Mouse (Mus musculus) midbrain, embryonic 14.5 days (tissue): Measurements from ENCODE around the gene Stk26. TPM values are rescaled to one million over a fixed set of nuclear protein-coding genes. Genes with fewer than 3 reads are reported as not detected.

ENCODE experiments used
- ATAC-seq: fragments of 200-750 bp; cut with Nextera tagmentation; 2 replicates; pipeline ENCODE4 v1.8.0; 2017; ENCODE audit warnings: moderate number of reproducible peaks, moderate library complexity; ENCODE audit not compliant: low FRiP score, low TSS enrichment
- DNase-seq: peaks from one replicate; pipeline ENCODE4 v3.0.0-alpha.2; 2015
- H3K27ac ChIP-seq: fragments of 300-500 bp; sonication (generic); replicated peaks from 2 replicates; pipeline ENCODE4 v1.5.1; 2014; ENCODE audit warnings: mild to moderate bottlenecking, low read depth, low read length, moderate library complexity
- H3K27me3 ChIP-seq: fragments of 300-500 bp; sonication (generic); 2 replicates; pipeline ENCODE4 v1.6.1; 2014; ENCODE audit warnings: low read length, control low read depth, mixed read lengths; ENCODE audit not compliant: control insufficient read depth, insufficient read depth
- H3K36me3 ChIP-seq: fragments of 300-500 bp; sonication (generic); 2 replicates; pipeline ENCODE4 v1.6.1; 2014; ENCODE audit warnings: low read length, control low read depth; ENCODE audit not compliant: control insufficient read depth, insufficient read depth
- H3K4me1 ChIP-seq: fragments of 300-500 bp; sonication (generic); 2 replicates; pipeline ENCODE4 v1.6.1; 2014; ENCODE audit warnings: mild to moderate bottlenecking, antibody characterized with exemption, low read length, control low read depth; ENCODE audit not compliant: control insufficient read depth, insufficient read depth
- H3K4me2 ChIP-seq: fragments of 300-500 bp; sonication (generic); 2 replicates; pipeline ENCODE4 v1.6.1; 2014; ENCODE audit warnings: mild to moderate bottlenecking, low read length, moderate library complexity
- H3K4me3 ChIP-seq: fragments of 300-500 bp; sonication (generic); replicated peaks from 2 replicates; pipeline ENCODE4 v1.5.1; 2014; ENCODE audit warnings: low read depth, low read length
- H3K9ac ChIP-seq: fragments of 300-500 bp; sonication (generic); replicated peaks from 2 replicates; pipeline ENCODE4 v1.6.1; 2014; ENCODE audit warnings: mild to moderate bottlenecking, low read length, moderate library complexity
- H3K9me3 ChIP-seq: fragments of 300-500 bp; sonication (generic); 2 replicates; pipeline ENCODE4 v1.6.1; 2016; ENCODE audit warnings: low read length, control low read depth, mixed read lengths; ENCODE audit not compliant: control insufficient read depth
- WGBS: fragments of 180-500 bp; shearing (Covaris S2); extraction: QIAGEN DNeasy Blood & Tissue Kit; methylation state at CpG from one replicate; pipeline ENCODE4 v1.1.7; 2014; 5-methylcytosine and 5-hydroxymethylcytosine counted together
- polyA plus RNA-seq: library from polyadenylated mRNA; unstranded; fragments of >200 nt; fragmentation: Nextera tagmentation; extraction: Ambion mirVana; gene quantifications from 2 replicates; pipeline ENCODE4 v1.2.1, GENCODE M21; 2014

The Stk26 gene
- 0.17 and 0.30 TPM in 2 replicates for polyA plus RNA-seq

- H3K9ac ChIP-seq = no peak within 1 kb of the TSS; the same call in 1 of the 2 replicates
- ATAC-seq (peak; percentile 63; the same call in 1 of the 2 replicates), DNase-seq (peak; percentile 51)
- H3K9me3 ChIP-seq = no peaks in the 10 kb centered on the region
- 26% methylated on average over 31 of the region's 31 CpGs for WGBS
- peaks cover 7% of the 10 kb centered on the region for H3K27me3 ChIP-seq
- no peaks in the 10 kb centered on the region for H3K36me3 ChIP-seq
- peak within 1 kb of the TSS; percentile 40 for H3K4me3 ChIP-seq
- H3K27ac ChIP-seq = no peak within 1 kb of the TSS
- peak within 1 kb of the TSS; percentile 78 for H3K4me2 ChIP-seq
- H3K4me1 ChIP-seq = no peaks in the 10 kb centered on the region
Measured at GRCm38 (mm10) chrX:50840847-50841560, at the start of gene Stk26. Gene Stk26 (plus strand): TSS chrX:50841047.

- Histone ChIP-seq H3K36me3 (no peaks in the 10 kb centered on the region), H3K27ac (no peak overlapping the region), H3K27me3 (no peaks in the 10 kb centered on the region), H3K9me3 (no peaks in the 10 kb centered on the region), H3K4me1 (no peaks in the 10 kb centered on the region), H3K4me3 (no peak overlapping the region), H3K4me2 (no peak overlapping the region), H3K9ac (no peak overlapping the region)
- DNase-seq (no peak), ATAC-seq (no peak; the same call in 1 of the 2 replicates)
- 53% methylated on average over 4 of the region's 4 CpGs for WGBS
Measured at GRCm38 (mm10) chrX:50793005-50793680, 47.7 kb upstream of the Stk26 start.

GRCm38 (mm10) chrX:50797798-50798197 lies 43.0 kb upstream of the Stk26 start:
- H3K4me1 ChIP-seq = no peaks in the 10 kb centered on the region
- H3K9me3 ChIP-seq = no peaks in the 10 kb centered on the region
- DNase-seq (peak; percentile 43), ATAC-seq (peak; percentile 63)
- no peak overlapping the region for H3K4me2 ChIP-seq
- H3K36me3 ChIP-seq = no peaks in the 10 kb centered on the region
- 56% methylated on average over 1 of the region's 1 CpGs for WGBS
- no peak overlapping the region for H3K4me3 ChIP-seq
- H3K27me3 ChIP-seq = no peaks in the 10 kb centered on the region
- H3K27ac ChIP-seq = no peak overlapping the region
- H3K9ac ChIP-seq = no peak overlapping the region

GRCm38 (mm10) chrX:50798571-50798970 lies 42.3 kb upstream of the Stk26 start:
- H3K27ac ChIP-seq = no peak overlapping the region
- DNase-seq (peak; percentile 25), ATAC-seq (no peak)
- no peaks in the 10 kb centered on the region for H3K9me3 ChIP-seq
- no peaks in the 10 kb centered on the region for H3K4me1 ChIP-seq
- H3K9ac ChIP-seq = no peak overlapping the region
- peak overlapping the region; percentile 13; the same call in 1 of the 2 replicates for H3K4me2 ChIP-seq
- WGBS = 23% methylated on average over 10 of the region's 10 CpGs
- no peak overlapping the region for H3K4me3 ChIP-seq
- no peaks in the 10 kb centered on the region for H3K27me3 ChIP-seq
- no peaks in the 10 kb centered on the region for H3K36me3 ChIP-seq

GRCm38 (mm10) chrX:50799656-50800188 lies 41.1 kb upstream of the Stk26 start:
- WGBS = 53% methylated on average over 8 of the region's 8 CpGs
- Histone ChIP-seq H3K27me3 (no peaks in the 10 kb centered on the region), H3K9me3 (no peaks in the 10 kb centered on the region), H3K27ac (no peak overlapping the region), H3K4me1 (no peaks in the 10 kb centered on the region), H3K36me3 (no peaks in the 10 kb centered on the region), H3K4me2 (no peak overlapping the region), H3K9ac (no peak overlapping the region), H3K4me3 (no peak overlapping the region)
- DNase-seq (no peak), ATAC-seq (no peak)

GRCm38 (mm10) chrX:50805654-50806053 lies 35.2 kb upstream of the Stk26 start:
- Histone ChIP-seq H3K4me1 (no peaks in the 10 kb centered on the region), H3K9me3 (no peaks in the 10 kb centered on the region), H3K4me2 (no peak overlapping the region), H3K4me3 (no peak overlapping the region), H3K9ac (no peak overlapping the region), H3K27me3 (no peaks in the 10 kb centered on the region), H3K36me3 (no peaks in the 10 kb centered on the region), H3K27ac (no peak overlapping the region)
- ATAC-seq (no peak), DNase-seq (no peak)
- WGBS = 35% methylated on average over 4 of the region's 4 CpGs

GRCm38 (mm10) chrX:50823856-50824255 lies 17.0 kb upstream of the Stk26 start:
- Histone ChIP-seq H3K36me3 (no peaks in the 10 kb centered on the region), H3K4me3 (no peak overlapping the region), H3K27ac (no peak overlapping the region), H3K4me2 (no peak overlapping the region), H3K9me3 (no peaks in the 10 kb centered on the region), H3K27me3 (no peaks in the 10 kb centered on the region), H3K9ac (no peak overlapping the region), H3K4me1 (no peaks in the 10 kb centered on the region)
- no peak for ATAC-seq
- WGBS = 73% methylated on average over 6 of the region's 6 CpGs
- DNase-seq = no peak

- Histone ChIP-seq H3K4me1 (no peaks in the 10 kb centered on the region), H3K27ac (no peak overlapping the region), H3K27me3 (peaks cover 7% of the 10 kb centered on the region; the same call in 1 of the 2 replicates), H3K36me3 (no peaks in the 10 kb centered on the region), H3K9ac (no peak overlapping the region), H3K4me3 (no peak overlapping the region), H3K4me2 (no peak overlapping the region), H3K9me3 (no peaks in the 10 kb centered on the region)
- 77% methylated on average over 3 of the region's 3 CpGs for WGBS
- no peak for ATAC-seq
- DNase-seq = no peak
Measured at GRCm38 (mm10) chrX:50835592-50835991, 5.3 kb upstream of the Stk26 start.
